Mouse (Mus musculus): ENCODE data around the gene Kcnmb2. TPM values are rescaled to one million over a fixed set of nuclear protein-coding genes. Genes with fewer than 3 reads are reported as not detected.

Kcnmb2 gene
- polyA plus RNA-seq, 1 experiment from 2014 or later: 0.35 TPM

DNA sequence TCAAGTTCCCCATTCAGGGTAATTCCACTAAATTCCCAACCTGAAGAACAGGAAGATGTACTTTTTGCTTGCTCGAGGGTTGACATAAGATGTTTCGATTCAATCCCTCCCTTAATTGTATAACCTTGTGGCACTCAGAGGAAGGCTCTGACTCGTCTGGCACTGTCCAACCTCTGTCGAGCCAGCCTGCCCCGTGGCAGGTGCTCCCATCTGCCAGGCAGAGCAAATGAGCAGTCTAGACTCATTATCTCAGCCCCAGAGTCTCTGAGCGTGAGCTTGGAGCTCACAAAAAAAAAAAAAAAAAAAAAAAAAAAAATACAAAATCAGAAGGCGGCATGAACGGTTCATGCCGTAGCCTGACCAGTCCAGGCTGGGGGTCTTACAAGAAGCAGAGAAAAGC is 130.1 kb downstream of the Kcnmb2 start:
- no peaks in the 10 kb centered on the region for H3K27me3 ChIP-seq (ENCODE audit: insufficient read depth, poor library complexity, severe bottlenecking)
- H3K4me3 ChIP-seq: no peak overlapping the region
- H3K9me3 ChIP-seq: no peaks in the 10 kb centered on the region
- H3K27ac ChIP-seq: no peak overlapping the region
- DNase-seq (ENCODE audit: low spot score): no peak
- H3K36me3 ChIP-seq: no peaks in the 10 kb centered on the region
- peaks cover 8% of the 10 kb centered on the region for H3K4me1 ChIP-seq
- 77% methylated on average over 9 of the region's 9 CpGs for whole genome bisulfite sequencing

GRCm38 (mm10) chr3:32043814-32044213 is 141.5 kb downstream of the Kcnmb2 start:
- 72% methylated on average over 3 of the region's 3 CpGs for WGBS

DNA sequence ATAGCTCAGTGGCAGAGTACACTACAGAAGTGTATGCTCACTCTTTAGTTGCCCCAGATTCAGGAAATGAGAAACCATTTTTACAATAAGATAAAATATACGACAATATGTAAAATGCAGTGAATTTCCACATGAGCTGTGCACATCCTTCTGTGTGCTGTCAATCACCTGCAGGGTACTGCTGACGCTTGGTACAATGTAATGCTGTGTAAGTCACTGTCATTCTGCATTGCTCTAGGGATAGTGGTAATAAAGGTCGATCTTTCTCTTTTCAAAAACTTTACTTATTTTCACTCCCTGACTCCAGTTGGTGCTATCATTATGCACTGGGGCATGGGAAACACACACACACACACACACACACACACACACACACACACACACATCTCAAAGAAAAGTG is 146.5 kb downstream of the Kcnmb2 start:
- DNase-seq (ENCODE audit: low spot score): no peak
- WGBS: 78% methylated on average over 3 of the region's 3 CpGs
- no peaks in the 10 kb centered on the region for H3K4me1 ChIP-seq

More at GRCm38 (mm10) chr3:32043814-32044213, 141.5 kb downstream of the Kcnmb2 start:
- no peaks in the 10 kb centered on the region for H3K36me3 ChIP-seq
- H3K27me3 ChIP-seq (ENCODE audit: insufficient read depth, poor library complexity, severe bottlenecking): no peaks in the 10 kb centered on the region
- no peak for DNase-seq (ENCODE audit: low spot score)
- H3K27ac ChIP-seq: no peak overlapping the region
- no peaks in the 10 kb centered on the region for H3K9me3 ChIP-seq
- H3K4me3 ChIP-seq: no peak overlapping the region
- H3K4me1 ChIP-seq: peaks cover 5% of the 10 kb centered on the region; the same call in 1 of the 2 replicates

DNA sequence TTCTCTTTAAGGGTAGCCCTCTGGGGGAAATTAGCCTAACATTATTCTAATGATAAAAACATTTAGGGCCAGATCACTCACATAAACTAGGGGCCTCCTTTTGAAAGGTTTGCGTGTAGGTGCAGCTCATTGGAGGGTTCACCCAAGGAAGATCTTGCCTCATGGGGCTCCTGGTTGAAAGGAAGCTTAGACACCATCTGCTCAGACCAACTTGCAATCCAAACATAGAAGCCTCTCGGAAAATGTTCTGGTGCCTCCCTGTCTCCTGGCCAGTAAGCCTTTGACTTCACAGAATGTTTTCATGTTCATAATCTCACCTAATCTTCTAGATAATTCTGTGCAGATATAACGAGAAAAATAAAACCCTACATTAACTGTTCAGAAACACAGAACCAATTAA is 150.3 kb downstream of the Kcnmb2 start:
- H3K4me1 ChIP-seq: no peaks in the 10 kb centered on the region
- no peaks in the 10 kb centered on the region for H3K9me3 ChIP-seq
- WGBS: 56% methylated on average over 3 of the region's 3 CpGs
- no peaks in the 10 kb centered on the region for H3K27me3 ChIP-seq (ENCODE audit: insufficient read depth, poor library complexity, severe bottlenecking)
- no peak for DNase-seq (ENCODE audit: low spot score)
- no peaks in the 10 kb centered on the region for H3K36me3 ChIP-seq
- no peak overlapping the region for H3K4me3 ChIP-seq
- H3K27ac ChIP-seq: no peak overlapping the region

More for the DNA sequence above, 146.5 kb downstream of the Kcnmb2 start:
- Histone ChIP-seq H3K36me3 (no peaks in the 10 kb centered on the region), H3K27ac (no peak overlapping the region), H3K9me3 (no peaks in the 10 kb centered on the region), H3K27me3 (ENCODE audit: insufficient read depth, poor library complexity, severe bottlenecking) (no peaks in the 10 kb centered on the region), H3K4me3 (no peak overlapping the region)

DNA sequence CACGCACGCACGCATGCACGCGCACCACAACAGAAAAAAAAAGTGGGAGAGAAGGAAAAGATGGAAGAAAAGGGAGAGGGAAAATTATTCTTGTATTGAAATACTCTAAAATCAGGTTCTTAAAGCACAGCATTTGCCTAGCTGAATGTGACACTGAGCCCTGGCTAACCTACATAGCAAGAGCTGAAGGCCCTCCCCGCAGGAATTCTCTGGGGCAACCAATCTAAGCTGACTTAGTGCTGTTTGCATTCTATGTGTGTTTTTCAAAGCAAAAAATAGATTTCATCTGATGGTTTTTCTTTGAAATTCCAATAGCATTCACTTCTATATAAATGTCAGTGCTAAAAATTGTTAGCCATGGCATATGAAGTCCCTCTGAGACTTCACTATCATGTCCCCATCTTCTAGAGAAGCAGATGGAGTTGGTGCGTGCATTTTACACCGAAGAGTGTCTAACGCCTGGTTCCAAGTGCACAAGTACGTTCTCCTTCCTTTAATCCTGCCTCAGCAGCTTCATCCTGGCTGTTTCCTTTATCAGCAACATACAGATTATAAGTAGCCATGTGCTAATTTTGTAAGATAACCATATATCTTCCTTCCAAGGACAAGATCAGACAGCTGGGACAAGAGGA is 151.4 kb downstream of the Kcnmb2 start:
- no peak overlapping the region for H3K4me3 ChIP-seq
- no peaks in the 10 kb centered on the region for H3K9me3 ChIP-seq
- 84% methylated on average over 10 of the region's 10 CpGs for WGBS
- no peak for DNase-seq (ENCODE audit: low spot score)
- no peak overlapping the region for H3K27ac ChIP-seq
- H3K36me3 ChIP-seq: no peaks in the 10 kb centered on the region
- H3K4me1 ChIP-seq: no peaks in the 10 kb centered on the region
- H3K27me3 ChIP-seq (ENCODE audit: insufficient read depth, poor library complexity, severe bottlenecking): no peaks in the 10 kb centered on the region

DNA sequence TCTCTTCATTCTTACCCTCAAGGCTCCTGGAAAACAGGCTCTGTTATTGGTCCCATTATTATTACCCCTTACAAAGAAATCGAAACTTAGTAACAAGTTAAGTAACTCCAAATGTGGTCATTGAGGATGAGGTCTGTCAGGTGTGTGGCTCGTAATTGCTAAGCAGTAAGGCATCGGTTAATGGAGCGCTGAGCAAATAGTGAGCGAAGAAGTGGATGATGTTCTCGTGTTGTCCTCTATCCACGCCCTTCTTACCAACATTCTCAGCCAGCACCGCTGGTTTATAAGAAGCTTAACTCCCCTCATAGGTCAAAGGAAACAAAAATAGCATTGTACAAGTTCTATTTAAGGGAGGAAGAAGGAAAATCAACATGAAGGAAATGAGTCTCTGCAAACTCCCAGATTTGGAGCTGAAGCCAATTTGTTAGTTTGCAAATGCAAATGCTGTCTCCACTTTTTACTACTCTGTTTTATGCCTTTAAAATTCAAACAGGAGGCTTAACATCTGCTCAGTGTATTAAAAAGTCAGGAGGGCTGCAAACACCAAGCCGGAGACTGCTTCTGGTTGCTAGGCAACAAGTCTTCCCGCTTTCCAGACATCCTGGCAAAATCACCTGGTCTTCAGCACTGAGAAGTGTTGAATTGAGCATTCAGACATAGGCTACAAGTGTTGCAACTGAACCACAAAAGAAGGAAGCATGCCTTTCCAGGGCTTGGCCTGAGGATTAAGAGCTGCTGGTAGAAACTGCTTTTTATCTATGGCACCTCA is 157.8 kb downstream of the Kcnmb2 start:
- no peak overlapping the region for H3K27ac ChIP-seq
- H3K9me3 ChIP-seq: no peaks in the 10 kb centered on the region
- H3K4me1 ChIP-seq: peaks cover 4% of the 10 kb centered on the region; the same call in 1 of the 2 replicates
- 61% methylated on average over 10 of the region's 10 CpGs for WGBS
- DNase-seq (ENCODE audit: low spot score): no peak
- H3K36me3 ChIP-seq: no peaks in the 10 kb centered on the region
- H3K27me3 ChIP-seq (ENCODE audit: insufficient read depth, poor library complexity, severe bottlenecking): no peaks in the 10 kb centered on the region
- no peak overlapping the region for H3K4me3 ChIP-seq

GRCm38 (mm10) chr3:32062685-32063084 is 160.4 kb downstream of the Kcnmb2 start:
- Histone ChIP-seq H3K27ac (no peak overlapping the region), H3K4me3 (no peak overlapping the region), H3K27me3 (ENCODE audit: insufficient read depth, poor library complexity, severe bottlenecking) (no peaks in the 10 kb centered on the region), H3K4me1 (peaks cover 4% of the 10 kb centered on the region; the same call in 1 of the 2 replicates), H3K9me3 (no peaks in the 10 kb centered on the region), H3K36me3 (no peaks in the 10 kb centered on the region)
- 81% methylated on average over 3 of the region's 3 CpGs for WGBS
- DNase-seq (ENCODE audit: low spot score): no peak

- WGBS: 83% methylated on average over 3 of the region's 3 CpGs
Measured at GRCm38 (mm10) chr3:32063312-32063711, 161.0 kb downstream of the Kcnmb2 start.

DNA sequence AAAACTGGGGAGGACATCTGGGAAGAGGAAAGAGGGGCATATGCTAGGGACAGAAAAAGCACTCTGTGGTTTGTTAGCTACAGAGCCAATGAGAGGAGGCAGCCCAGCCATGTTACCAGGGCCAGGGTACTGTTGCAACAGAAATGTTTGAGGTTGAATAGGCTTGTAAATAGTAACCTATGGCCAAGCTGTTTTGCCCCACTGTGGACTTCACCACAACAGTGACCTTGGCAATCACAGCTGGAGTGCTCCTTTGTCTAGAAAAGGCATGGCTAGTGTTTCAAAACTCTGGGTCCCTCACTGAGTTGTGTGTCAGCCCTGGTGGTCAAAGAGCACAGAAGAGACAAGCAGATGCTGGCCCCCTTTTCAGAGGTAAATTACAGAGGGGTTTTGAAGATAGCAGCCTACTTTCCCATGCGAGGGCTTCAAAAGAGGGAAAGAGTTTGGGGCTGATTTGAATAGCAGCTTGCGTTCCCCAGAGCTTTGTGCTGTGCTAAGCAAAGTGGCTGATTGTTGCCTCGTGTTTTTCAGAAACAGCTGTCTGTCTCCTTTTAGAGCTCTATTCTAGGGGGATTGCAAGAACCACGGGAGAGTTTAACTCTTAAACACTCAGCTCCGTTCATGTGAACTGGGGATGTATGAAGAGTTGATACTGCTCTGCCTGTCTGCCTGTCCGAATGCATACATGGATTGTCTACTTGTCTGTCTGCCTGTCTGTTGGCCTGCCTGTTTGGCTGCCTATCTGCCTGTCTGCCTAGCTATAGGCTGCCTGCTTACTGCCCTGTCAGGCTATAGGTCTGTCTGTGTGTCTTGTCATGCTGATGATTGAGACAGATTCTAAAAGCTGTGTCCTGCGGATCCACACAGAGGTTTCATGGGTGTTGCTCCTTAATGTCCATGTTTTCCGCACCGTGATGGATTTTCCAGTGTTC is 165.0 kb downstream of the Kcnmb2 start:
- Histone ChIP-seq H3K27me3 (ENCODE audit: insufficient read depth, poor library complexity, severe bottlenecking) (no peaks in the 10 kb centered on the region), H3K27ac (no peak overlapping the region), H3K36me3 (no peaks in the 10 kb centered on the region), H3K9me3 (no peaks in the 10 kb centered on the region), H3K4me3 (no peak overlapping the region), H3K4me1 (no peaks in the 10 kb centered on the region)
- no peak for DNase-seq (ENCODE audit: low spot score)
- 58% methylated on average over 9 of the region's 9 CpGs for WGBS

More at GRCm38 (mm10) chr3:32063312-32063711, 161.0 kb downstream of the Kcnmb2 start:
- H3K27me3 ChIP-seq (ENCODE audit: insufficient read depth, poor library complexity, severe bottlenecking): no peaks in the 10 kb centered on the region
- no peak overlapping the region for H3K4me3 ChIP-seq
- H3K36me3 ChIP-seq: no peaks in the 10 kb centered on the region
- no peak overlapping the region for H3K27ac ChIP-seq
- peaks cover 4% of the 10 kb centered on the region; the same call in 1 of the 2 replicates for H3K4me1 ChIP-seq
- no peak for DNase-seq (ENCODE audit: low spot score)
- no peaks in the 10 kb centered on the region for H3K9me3 ChIP-seq

- H3K4me1 ChIP-seq: no peaks in the 10 kb centered on the region
- H3K9me3 ChIP-seq: no peaks in the 10 kb centered on the region
- H3K4me3 ChIP-seq: no peak overlapping the region
- no peak for DNase-seq (ENCODE audit: low spot score)
- 56% methylated on average over 8 of the region's 8 CpGs for WGBS
- no peaks in the 10 kb centered on the region for H3K36me3 ChIP-seq
- no peak overlapping the region for H3K27ac ChIP-seq
- H3K27me3 ChIP-seq (ENCODE audit: insufficient read depth, poor library complexity, severe bottlenecking): no peaks in the 10 kb centered on the region
Measured at GRCm38 (mm10) chr3:32073881-32074280, 171.6 kb downstream of the Kcnmb2 start.

DNA sequence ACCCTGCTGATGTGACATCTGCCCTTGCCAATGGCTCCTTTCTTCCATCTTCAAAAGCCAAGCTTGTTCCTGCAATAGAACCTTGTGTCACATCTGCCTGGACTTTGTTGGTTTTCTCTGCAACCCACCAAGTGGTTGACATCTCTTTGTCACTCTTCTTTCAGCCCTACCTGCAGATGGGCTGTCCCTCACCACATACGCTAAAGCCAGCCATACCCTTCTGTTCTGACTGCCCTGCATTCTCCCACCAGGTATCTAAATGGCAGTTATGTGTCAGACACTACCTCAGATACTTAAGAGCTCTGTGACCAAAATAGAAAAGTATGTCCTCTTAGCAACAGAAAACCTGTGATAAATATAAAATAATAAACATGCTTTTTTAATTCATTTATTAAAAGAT is 186.5 kb downstream of the Kcnmb2 start:
- no peak for DNase-seq (ENCODE audit: low spot score)
- Histone ChIP-seq H3K27ac (no peak overlapping the region), H3K36me3 (no peaks in the 10 kb centered on the region), H3K4me1 (no peaks in the 10 kb centered on the region), H3K4me3 (no peak overlapping the region), H3K27me3 (ENCODE audit: insufficient read depth, poor library complexity, severe bottlenecking) (no peaks in the 10 kb centered on the region), H3K9me3 (no peaks in the 10 kb centered on the region)
- WGBS: 85% methylated on average over 1 of the region's 1 CpGs

- Histone ChIP-seq H3K4me1 (no peaks in the 10 kb centered on the region), H3K4me3 (no peak overlapping the region), H3K9me3 (no peaks in the 10 kb centered on the region), H3K27me3 (ENCODE audit: insufficient read depth, poor library complexity, severe bottlenecking) (no peaks in the 10 kb centered on the region), H3K36me3 (no peaks in the 10 kb centered on the region), H3K27ac (no peak overlapping the region)
- no peak for DNase-seq (ENCODE audit: low spot score)
- WGBS: 86% methylated on average over 10 of the region's 10 CpGs
Measured at GRCm38 (mm10) chr3:32101391-32101790, 199.1 kb downstream of the Kcnmb2 start.

All from heart, embryonic 10.5 days (tissue).